Comparison of ENCODE assay signal across 12 mouse cellular contexts in genomic region chr14:77174491-77174890, GRCm38 (mm10). TPM values are rescaled to one million over a fixed set of nuclear protein-coding genes. Genes with fewer than 3 reads are reported as not detected.
DNase-seq lines count a peak whose midpoint lies in the region; ATAC-seq lines count a peak whose summit lies in the region.
"Had no signal": no experiment of that assay in that cellular context is flagged by ENCODE, and none has a peak within 500 bp of the region (broad histone marks: within the 10 kb centered on the region; RNA-seq: fewer than 3 reads in every experiment).

No protein-coding gene starts in this region.

- no peak for DNase-seq in embryonic facial prominence, embryonic 10.5 days (ENCODE audit: low spot score)
- DNase-seq in limb, embryonic 10.5 days (ENCODE audit: low spot score) = no peak
- peak; percentile 6 to 52 for DNase-seq in gastrocnemius, adult 8-10 months (ENCODE audit: low spot score in 2 of 2)
- DNase-seq in frontal cortex, postnatal 36 days (ENCODE audit: low spot score in 2 of 2) = no peak
- no peak for DNase-seq in layer of hippocampus, postnatal 14 days (ENCODE audit: low spot score in 2 of 2)
- DNase-seq: adrenal gland, postnatal 14 days; lung, postnatal 36 days had no signal

- no peaks in the 10 kb centered on the region for H3K4me1 ChIP-seq in embryonic facial prominence, embryonic 12.5 days
- H3K4me1 ChIP-seq in embryonic facial prominence, embryonic 10.5 days = no peaks in the 10 kb centered on the region
- H3K4me1 ChIP-seq in limb, embryonic 13.5 days = peaks cover 7% of the 10 kb centered on the region; the same call in 1 of the 2 replicates
- H3K4me1 ChIP-seq in limb, embryonic 10.5 days = 0 out of 2 replicates have a peak, but pooled peaks cover 3% of the 10 kb centered on the region
- H3K4me1 ChIP-seq in neural tube, embryonic 15.5 days = peaks cover 22% of the 10 kb centered on the region

- H3K27me3 ChIP-seq in embryonic facial prominence, embryonic 12.5 days = no peaks in the 10 kb centered on the region
- H3K27me3 ChIP-seq in embryonic facial prominence, embryonic 10.5 days (replicated peaks; ENCODE audit: low read depth, poor library complexity, severe bottlenecking) = no peaks in the 10 kb centered on the region
- H3K27me3 ChIP-seq in limb, embryonic 13.5 days = no peaks in the 10 kb centered on the region
- H3K27me3 ChIP-seq in limb, embryonic 10.5 days (ENCODE audit: low read depth, poor library complexity, severe bottlenecking) = no peaks in the 10 kb centered on the region
- H3K27me3 ChIP-seq in neural tube, embryonic 15.5 days (replicated peaks) = no peaks in the 10 kb centered on the region

- no peak overlapping the region for H3K9ac ChIP-seq in embryonic facial prominence, embryonic 12.5 days
- no peak overlapping the region for H3K9ac ChIP-seq in limb, embryonic 13.5 days
- no peak overlapping the region for H3K9ac ChIP-seq in neural tube, embryonic 15.5 days (replicated peaks)

- WGBS in embryonic facial prominence, embryonic 12.5 days = 70% methylated on average over 15 of the region's 15 CpGs
- 81% methylated on average over 15 of the region's 15 CpGs for WGBS in embryonic facial prominence, embryonic 10.5 days
- 60% methylated on average over 15 of the region's 15 CpGs for WGBS in limb, embryonic 13.5 days
- WGBS in limb, embryonic 10.5 days = 74% methylated on average over 15 of the region's 15 CpGs
- 48% methylated on average over 15 of the region's 15 CpGs for WGBS in neural tube, embryonic 15.5 days

- H3K27ac ChIP-seq in embryonic facial prominence, embryonic 12.5 days = no peak overlapping the region
- H3K27ac ChIP-seq in embryonic facial prominence, embryonic 10.5 days (replicated peaks) = no peak overlapping the region
- no peak overlapping the region for H3K27ac ChIP-seq in limb, embryonic 13.5 days
- no peak overlapping the region for H3K27ac ChIP-seq in limb, embryonic 10.5 days
- H3K27ac ChIP-seq in neural tube, embryonic 15.5 days (replicated peaks) = 0 out of 2 replicates have a peak overlapping the region, but pooled peaks have one; percentile 1

- 0 out of 2 replicates have a peak, but pooled peaks have one; percentile 52 for ATAC-seq in embryonic facial prominence, embryonic 12.5 days (ENCODE audit: insufficient number of reproducible peaks, insufficient read depth, low FRiP score, low TSS enrichment)
- ATAC-seq in limb, embryonic 13.5 days (ENCODE audit: low FRiP score, low read depth) = peak; percentile 54; the same call in 1 of the 2 replicates
- peak; percentile 82 for ATAC-seq in neural tube, embryonic 15.5 days (ENCODE audit: low FRiP score)
- ATAC-seq: intestine, embryonic 16.5 days had no signal

- H3K36me3 ChIP-seq in embryonic facial prominence, embryonic 12.5 days = no peaks in the 10 kb centered on the region
- H3K36me3 ChIP-seq in embryonic facial prominence, embryonic 10.5 days (replicated peaks) = no peaks in the 10 kb centered on the region
- H3K36me3 ChIP-seq in limb, embryonic 13.5 days = no peaks in the 10 kb centered on the region
- H3K36me3 ChIP-seq in limb, embryonic 10.5 days = no peaks in the 10 kb centered on the region
- H3K36me3 ChIP-seq in neural tube, embryonic 15.5 days = no peaks in the 10 kb centered on the region; the same call in 1 of the 2 replicates

- no peaks in the 10 kb centered on the region for H3K9me3 ChIP-seq in embryonic facial prominence, embryonic 12.5 days
- no peaks in the 10 kb centered on the region for H3K9me3 ChIP-seq in embryonic facial prominence, embryonic 10.5 days
- H3K9me3 ChIP-seq in limb, embryonic 13.5 days = no peaks in the 10 kb centered on the region
- no peaks in the 10 kb centered on the region for H3K9me3 ChIP-seq in limb, embryonic 10.5 days (replicated peaks)
- no peaks in the 10 kb centered on the region for H3K9me3 ChIP-seq in neural tube, embryonic 15.5 days (replicated peaks)

- H3K4me3 ChIP-seq in embryonic facial prominence, embryonic 12.5 days = no peak overlapping the region
- no peak overlapping the region for H3K4me3 ChIP-seq in embryonic facial prominence, embryonic 10.5 days
- H3K4me3 ChIP-seq in limb, embryonic 13.5 days = no peak overlapping the region
- no peak overlapping the region for H3K4me3 ChIP-seq in limb, embryonic 10.5 days
- no peak overlapping the region for H3K4me3 ChIP-seq in neural tube, embryonic 15.5 days (replicated peaks)

- no peak overlapping the region for H3K4me2 ChIP-seq in embryonic facial prominence, embryonic 12.5 days (replicated peaks)
- no peak overlapping the region for H3K4me2 ChIP-seq in limb, embryonic 13.5 days (replicated peaks)
- H3K4me2 ChIP-seq in neural tube, embryonic 15.5 days = no peak overlapping the region

RNA-seq across cellular contexts. Expression of gene Enox1, which starts 17.9 kb away (rescaled TPM):
- 20.0 and 24.0 TPM in 2 replicates for polyA plus RNA-seq in embryonic facial prominence, embryonic 12.5 days (2016; fragmentation: Nextera tagmentation; extraction: Ambion mirVana)
- polyA plus RNA-seq in embryonic facial prominence, embryonic 10.5 days (2016; fragmentation: Nextera tagmentation; extraction: Ambion mirVana) = 8.3 and 9.1 TPM in 2 replicates
- 18.9 and 19.7 TPM in 2 replicates for polyA plus RNA-seq in limb, embryonic 13.5 days (2015; fragmentation: Nextera tagmentation; extraction: Ambion mirVana)
- 5.6 and 7.0 TPM in 2 replicates for polyA plus RNA-seq in limb, embryonic 10.5 days (2016; fragmentation: Nextera tagmentation; extraction: Ambion mirVana)
- total RNA-seq in gastrocnemius, adult 8-10 months (2022) = 1 to 10 TPM in 1 of 4 experiments, under 1 TPM in 3; 0.31 to 1.0 (median 0.69) TPM
- 36.7 and 45.0 TPM in 2 replicates for polyA plus RNA-seq in neural tube, embryonic 15.5 days (2015; fragmentation: Nextera tagmentation; extraction: Ambion mirVana)
- total RNA-seq in layer of hippocampus, postnatal 14 days (2021) = 10 to 100 TPM; 60.2 TPM
- total RNA-seq: MEL had no signal

Comparison
In these comparisons a context has a peak if more than half of its experiments do, and no peak if none do; other contexts are left out.
1. DNase-seq: peak in gastrocnemius, adult 8-10 months (2 of 2); none in embryonic facial prominence, embryonic 10.5 days (single experiment), limb, embryonic 10.5 days (single experiment), frontal cortex, postnatal 36 days (0 of 2) and layer of hippocampus, postnatal 14 days (0 of 2).
2. Peak in every context shown above with its lines, with median percentiles within 50 percentile points of each other: ATAC-seq.